Mouse (Mus musculus): ENCODE measurements at regions not wholly inside any gene's neighbourhood (a gene's known extent, or its start where the extent isn't known, plus 50 kb on each side); places are given as distances from the start of the nearest gene placed in this dataset.
A peak's percentile ranks its signal among the peaks of the same experiment; 100 is the strongest.

DNA sequence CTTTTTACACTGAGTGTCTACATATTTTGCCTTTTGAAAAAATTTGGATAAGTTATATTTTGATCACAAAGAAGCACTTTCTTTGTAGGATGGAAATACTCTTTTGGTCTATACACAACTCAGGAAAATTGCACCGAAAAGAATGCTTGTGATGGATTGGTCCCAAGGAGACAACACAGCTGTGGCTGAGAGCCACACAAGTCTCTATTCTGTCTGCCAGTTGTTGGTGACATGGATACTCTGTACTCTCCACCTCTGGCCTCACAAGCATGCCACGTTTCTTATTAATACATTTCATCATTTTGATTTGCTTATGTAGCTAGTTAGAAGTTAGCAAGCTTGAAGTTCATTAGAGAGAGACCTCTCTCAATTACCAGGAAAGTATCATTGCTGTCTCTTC lies 53.7 kb upstream of the Ankrd50 start:
- ATAC-seq (replicated peaks; ENCODE audit: poor library complexity, severe bottlenecking) = no peak

DNA sequence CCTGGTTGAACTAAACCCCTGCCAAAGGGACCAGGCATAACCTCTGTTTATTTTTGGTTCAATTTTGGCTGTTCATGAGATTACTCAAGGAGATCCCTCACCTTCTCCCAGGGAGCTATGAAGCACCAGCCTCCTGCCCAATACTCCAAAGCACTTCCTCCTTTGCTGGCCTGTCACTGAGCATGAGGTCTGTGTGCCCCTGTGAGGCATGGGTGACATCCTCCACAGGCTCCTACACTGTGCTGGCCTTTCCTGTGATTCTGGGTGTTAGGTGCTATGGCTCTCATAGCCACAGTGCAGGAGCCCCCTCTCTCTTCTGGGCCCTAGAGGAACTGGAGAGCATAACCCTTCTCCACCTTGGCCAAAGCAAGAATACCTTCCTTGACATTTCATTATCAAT lies 53.1 kb upstream of the Ankrd50 start:
- ATAC-seq (replicated peaks; ENCODE audit: poor library complexity, severe bottlenecking) = peak; percentile 30

Measured in granulocyte monocyte progenitor cell, adult 5-6 weeks (primary cell).